Mouse (Mus musculus) MEL (cell line): Measurements from ENCODE around the gene Palm3. TPM values are rescaled to one million over a fixed set of nuclear protein-coding genes. Genes with fewer than 3 reads are reported as not detected.

Source experiments
- DNase-seq: peaks from one replicate; pipeline ENCODE4 v3.0.0; 2011; ENCODE audit warnings: low read depth, low spot score
- H3K27ac ChIP-seq: 2 replicates; pipeline ENCODE4 v1.5.1; 2012; ENCODE audit warnings: low read depth, mild to moderate bottlenecking, control low read depth, low read length, moderate library complexity; ENCODE audit not compliant: control insufficient read depth
- H3K27me3 ChIP-seq, 2 experiments: fragments of 150-350 bp in 1 of 2; sonication (generic) in 1 of 2; 2 replicates each; pipeline ENCODE4 v1.6.1; 2012; ENCODE audit warnings: low read length in 2 of 2, mild to moderate bottlenecking in 2 of 2, improper control_type of control experiment in 1 of 2, moderate library complexity in 1 of 2; ENCODE audit not compliant: insufficient read depth in 2 of 2, control insufficient read depth in 1 of 2
- H3K36me3 ChIP-seq, 2 experiments: 2 replicates each; pipeline ENCODE4 v1.6.1; 2012 to 2014; ENCODE audit warnings: low read length in 2 of 2, improper control_type of control experiment in 1 of 2, inconsistent platforms in 1 of 2, mild to moderate bottlenecking in 1 of 2; ENCODE audit not compliant: insufficient read depth in 2 of 2, control insufficient read depth in 1 of 2
- H3K4me1 ChIP-seq, 2 experiments: fragments of 150-350 bp in 1 of 2; sonication (generic) in 1 of 2; 2 replicates each; pipeline ENCODE4 v1.6.1; 2012; ENCODE audit warnings: low read length in 2 of 2, improper control_type of control experiment in 1 of 2, mild to moderate bottlenecking in 1 of 2; ENCODE audit not compliant: insufficient read depth in 2 of 2, control insufficient read depth in 1 of 2
- H3K4me3 ChIP-seq, 2 experiments: fragments of 150-350 bp in 1 of 2; sonication (generic) in 1 of 2; 2 replicates each; pipeline ENCODE4 v1.5.1; 2012; ENCODE audit warnings: low read depth in 2 of 2, low read length in 2 of 2, mild to moderate bottlenecking in 2 of 2, moderate library complexity in 2 of 2, control low read depth in 1 of 2, improper control_type of control experiment in 1 of 2; ENCODE audit not compliant: control insufficient read depth in 1 of 2, insufficient read depth in 1 of 2
- H3K79me2 ChIP-seq: 2 replicates; pipeline ENCODE4 v1.6.1; 2012; ENCODE audit warnings: mild to moderate bottlenecking, low read length, moderate library complexity; ENCODE audit not compliant: control insufficient read depth, poor library complexity, insufficient read depth
- H3K9ac ChIP-seq: 2 replicates; pipeline ENCODE4 v1.6.1; 2012; ENCODE audit warnings: low read depth, mild to moderate bottlenecking, control low read depth, low read length, moderate library complexity; ENCODE audit not compliant: control insufficient read depth, poor library complexity, severe bottlenecking
- H3K9me3 ChIP-seq: fragments of 150-350 bp; sonication (generic); replicated peaks from 2 replicates; pipeline ENCODE4 v1.6.1; 2012; ENCODE audit warnings: mild to moderate bottlenecking, low read length, improper control_type of control experiment, moderate library complexity; ENCODE audit not compliant: insufficient read depth
- CTCF ChIP-seq, 3 experiments: IDR thresholded peaks in 2 of 3; conservative IDR thresholded peaks in 1 of 3; 2 replicates each; pipeline ENCODE4 v1.5.1; 2011 to 2012; ENCODE audit warnings: low read length in 3 of 3, low read depth in 2 of 3, mild to moderate bottlenecking in 2 of 3, improper control_type of control experiment in 1 of 3, inconsistent platforms in 1 of 3, mixed read lengths in 1 of 3, moderate library complexity in 1 of 3; ENCODE audit not compliant: control insufficient read depth in 1 of 3, insufficient read depth in 1 of 3, poor library complexity in 1 of 3, severe bottlenecking in 1 of 3
- E2F4 ChIP-seq: IDR thresholded peaks from 2 replicates; pipeline ENCODE4 v1.6.1; 2011; ENCODE audit warnings: low read depth, low read length, improper control_type of control experiment, borderline replicate concordance
- ELF1 ChIP-seq: IDR thresholded peaks from 2 replicates; pipeline ENCODE4 v1.6.1; 2014; ENCODE audit warnings: low read depth, mild to moderate bottlenecking, inconsistent platforms, low read length, improper control_type of control experiment, moderate library complexity
- EP300 ChIP-seq, 2 experiments: IDR thresholded peaks; 2 replicates each; pipeline ENCODE4 v1.6.1; 2011; ENCODE audit warnings: improper control_type of control experiment in 2 of 2, low read length in 2 of 2, low read depth in 1 of 2, mild to moderate bottlenecking in 1 of 2
- ETS1 ChIP-seq: IDR thresholded peaks from 2 replicates; pipeline ENCODE4 v1.6.1; 2012; ENCODE audit warnings: low read depth, mild to moderate bottlenecking, inconsistent platforms, low read length, improper control_type of control experiment, moderate library complexity
- GABPA ChIP-seq: IDR thresholded peaks from 2 replicates; pipeline ENCODE4 v1.6.1; 2012; ENCODE audit warnings: low read depth, mild to moderate bottlenecking, inconsistent platforms, low read length, improper control_type of control experiment, moderate library complexity
- GATA1 ChIP-seq: IDR thresholded peaks from 2 replicates; pipeline ENCODE4 v1.6.1; 2011; ENCODE audit warnings: low read depth, low read length, improper control_type of control experiment
- HCFC1 ChIP-seq: IDR thresholded peaks from 2 replicates; pipeline ENCODE4 v1.6.1; 2012; ENCODE audit warnings: low read depth, mild to moderate bottlenecking, inconsistent platforms, low read length, improper control_type of control experiment, moderate library complexity
- JUND ChIP-seq: IDR thresholded peaks from 2 replicates; pipeline ENCODE4 v1.6.1; 2011; ENCODE audit warnings: low read depth, mild to moderate bottlenecking, improper control_type of control experiment, low read length
- KAT2A ChIP-seq: conservative IDR thresholded peaks from 2 replicates; pipeline ENCODE4 v1.6.1; 2012; ENCODE audit warnings: low read depth, low read length, improper control_type of control experiment, inconsistent platforms
- MAFK ChIP-seq: IDR thresholded peaks from 2 replicates; pipeline ENCODE4 v1.6.1; 2011; ENCODE audit warnings: low read depth, mild to moderate bottlenecking, low read length, improper control_type of control experiment, borderline replicate concordance
- MAZ ChIP-seq: IDR thresholded peaks from 2 replicates; pipeline ENCODE4 v1.6.1; 2012; ENCODE audit warnings: low read depth, mild to moderate bottlenecking, inconsistent platforms, low read length, improper control_type of control experiment
- MEF2A ChIP-seq: IDR thresholded peaks from 2 replicates; pipeline ENCODE4 v1.6.1; 2014; ENCODE audit warnings: low read depth, mild to moderate bottlenecking, inconsistent platforms, low read length, improper control_type of control experiment; ENCODE audit not compliant: poor library complexity, insufficient replicate concordance, severe bottlenecking; ENCODE audit errors: extremely low read depth
- NELFE ChIP-seq: IDR thresholded peaks from 2 replicates; pipeline ENCODE4 v1.6.1; 2011; ENCODE audit warnings: low read depth, low read length, improper control_type of control experiment
- NRF1 ChIP-seq: IDR thresholded peaks from 2 replicates; pipeline ENCODE4 v1.6.1; 2014; ENCODE audit warnings: low read depth, mild to moderate bottlenecking, inconsistent platforms, low read length, improper control_type of control experiment, moderate library complexity; ENCODE audit not compliant: poor library complexity, insufficient read depth, severe bottlenecking
- POLR2A ChIP-seq, 2 experiments: IDR thresholded peaks; 2 replicates each; pipeline ENCODE4 v1.6.1; 2011 to 2012; ENCODE audit warnings: low read length in 2 of 2, mild to moderate bottlenecking in 2 of 2, control low read depth in 1 of 2, improper control_type of control experiment in 1 of 2, low read depth in 1 of 2, moderate library complexity in 1 of 2; ENCODE audit not compliant: control insufficient read depth in 1 of 2, insufficient read depth in 1 of 2, poor library complexity in 1 of 2
- POLR2AphosphoS2 ChIP-seq: IDR thresholded peaks from 2 replicates; pipeline ENCODE4 v1.6.1; 2011; ENCODE audit warnings: low read length, improper control_type of control experiment
- POLR2AphosphoS5 ChIP-seq: IDR thresholded peaks from 2 replicates; pipeline ENCODE4 v1.6.1; 2012; ENCODE audit warnings: low read depth, borderline replicate concordance, mild to moderate bottlenecking, inconsistent platforms, low read length, moderate library complexity, mixed read lengths
- RAD21 ChIP-seq: IDR thresholded peaks from 2 replicates; pipeline ENCODE4 v1.6.1; 2011; ENCODE audit warnings: mild to moderate bottlenecking, low read depth, low read length, improper control_type of control experiment
- TCF12 ChIP-seq: IDR thresholded peaks from 2 replicates; pipeline ENCODE4 v1.6.1; 2014; ENCODE audit warnings: low read depth, mild to moderate bottlenecking, inconsistent platforms, low read length, improper control_type of control experiment, moderate library complexity
- USF2 ChIP-seq, 2 experiments: IDR thresholded peaks; 2 replicates each; pipeline ENCODE4 v1.6.1; 2011 to 2012; ENCODE audit warnings: improper control_type of control experiment in 2 of 2, low read length in 2 of 2, borderline replicate concordance in 1 of 2, inconsistent platforms in 1 of 2, low read depth in 1 of 2, mild to moderate bottlenecking in 1 of 2; ENCODE audit not compliant: insufficient read depth in 1 of 2
- ZC3H11A ChIP-seq: IDR thresholded peaks from 2 replicates; pipeline ENCODE4 v1.6.1; 2012; ENCODE audit warnings: low read depth, mild to moderate bottlenecking, inconsistent platforms, low read length, improper control_type of control experiment
- ZKSCAN1 ChIP-seq: IDR thresholded peaks from 2 replicates; pipeline ENCODE4 v1.6.1; 2012; ENCODE audit warnings: low read depth, mild to moderate bottlenecking, inconsistent platforms, low read length, improper control_type of control experiment, moderate library complexity
- ZMIZ1 ChIP-seq: IDR thresholded peaks from 2 replicates; pipeline ENCODE4 v1.6.1; 2012; ENCODE audit warnings: low read depth, mild to moderate bottlenecking, inconsistent platforms, low read length, improper control_type of control experiment, moderate library complexity
- polyA plus RNA-seq, 2 experiments: library from polyadenylated mRNA; stranded (reverse) in 1 of 2; unstranded in 1 of 2; fragments of >175 nt in 1 of 2; fragments of >200 nt in 1 of 2; gene quantifications; 2 replicates each; pipeline versions ENCODE4 v1.2.1 to v1.2.4; 2012; ENCODE audit warnings: low replicate concordance in 2 of 2, low read depth in 1 of 2; ENCODE audit not compliant: insufficient read length in 2 of 2, insufficient read depth in 1 of 2, missing spikeins in 1 of 2
- total RNA-seq: library from RNA; depleted of rRNA; stranded (reverse); fragments of 300-350 nt; gene quantifications from 2 replicates; pipeline ENCODE4 v1.2.3, GENCODE M21; 2012

Gene Palm3
- total and polyA plus RNA-seq, 3 experiments: 0.65 to 3.6 TPM; not detected in 1

DNA sequence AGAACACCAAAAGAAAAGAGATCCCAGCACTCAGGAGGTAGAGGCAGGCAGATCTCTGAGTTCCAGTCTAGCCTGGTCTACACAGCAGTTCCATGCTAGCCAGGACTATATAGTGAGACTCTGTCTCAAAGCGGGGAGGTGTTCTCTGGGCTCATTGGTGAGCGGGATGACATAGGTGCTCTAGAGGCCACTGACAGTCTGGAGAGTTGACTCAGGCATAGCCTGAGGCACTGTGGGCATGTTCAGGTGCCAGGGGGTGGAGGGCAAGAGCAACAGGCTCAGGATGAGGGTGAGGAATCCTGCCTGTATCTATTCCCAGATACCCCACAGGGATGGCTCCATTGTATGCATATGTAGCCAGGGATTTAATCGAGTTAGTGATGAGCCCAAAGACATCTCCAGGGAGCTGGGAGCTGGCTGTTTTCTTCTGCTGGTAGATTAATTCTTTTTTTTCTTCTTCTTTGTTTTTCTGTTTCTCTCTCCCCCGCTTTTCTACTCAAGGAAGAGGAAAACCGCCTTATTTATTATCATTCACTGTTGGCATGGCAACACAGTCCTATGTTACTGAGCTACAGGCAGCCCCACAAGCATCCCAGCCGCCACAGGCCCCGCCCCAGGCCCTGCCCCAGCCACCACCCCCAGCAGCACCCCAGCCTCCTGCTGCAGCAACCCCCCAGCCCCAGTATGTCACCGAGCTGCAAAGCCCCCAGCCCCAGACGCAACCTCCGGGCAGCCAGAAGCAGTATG, 52.1 kb downstream of the Palm3 start:
- Histone ChIP-seq H3K79me2 (peaks cover 6% of the 10 kb centered on the region), H3K4me1 (no peaks in the 10 kb centered on the region; a peak in 2 of 4 replicates), H3K27ac (no peak overlapping the region), H3K9ac (no peak overlapping the region), H3K36me3 (0 out of 4 replicates have a peak, but pooled peaks cover 0 to under 1% of the 10 kb centered on the region in 2 experiments), H3K9me3 (no peaks in the 10 kb centered on the region), H3K27me3 (no peaks in the 10 kb centered on the region), H3K4me3 (no peak overlapping the region)
- no peak for DNase-seq
- no peak for TF ChIP-seq ZKSCAN1
- no peak for TF ChIP-seq JUND
- no peak for TF ChIP-seq TCF12
- no peak for TF ChIP-seq NELFE
- no peak for TF ChIP-seq NRF1
- no peak for TF ChIP-seq POLR2AphosphoS2
- no peak for TF ChIP-seq MAFK
- no peak for TF ChIP-seq RAD21
- no peak for TF ChIP-seq E2F4
- no peak for TF ChIP-seq GABPA
- no peak for TF ChIP-seq ZMIZ1
- TF ChIP-seq GATA1: no peak
- no peak for TF ChIP-seq MAZ
- TF ChIP-seq CTCF (IDR thresholded peaks at IDR 0.05 in 2 of 3, conservative IDR thresholded peaks at IDR 0.05 in 1 of 3; ENCODE audit: control insufficient read depth in 1 of 3, insufficient read depth in 1 of 3, low read depth in 2 of 3, low read length in 3 of 3, poor library complexity in 1 of 3, severe bottlenecking in 1 of 3): no peak
- TF ChIP-seq POLR2AphosphoS5: no peak
- TF ChIP-seq ZC3H11A: no peak
- no peak for TF ChIP-seq KAT2A
- TF ChIP-seq ELF1: no peak
- no peak for TF ChIP-seq POLR2A (IDR thresholded peaks at IDR 0.05; ENCODE audit: control insufficient read depth in 1 of 2, insufficient read depth in 1 of 2, low read depth in 1 of 2, low read length in 2 of 2, poor library complexity in 1 of 2)

DNA sequence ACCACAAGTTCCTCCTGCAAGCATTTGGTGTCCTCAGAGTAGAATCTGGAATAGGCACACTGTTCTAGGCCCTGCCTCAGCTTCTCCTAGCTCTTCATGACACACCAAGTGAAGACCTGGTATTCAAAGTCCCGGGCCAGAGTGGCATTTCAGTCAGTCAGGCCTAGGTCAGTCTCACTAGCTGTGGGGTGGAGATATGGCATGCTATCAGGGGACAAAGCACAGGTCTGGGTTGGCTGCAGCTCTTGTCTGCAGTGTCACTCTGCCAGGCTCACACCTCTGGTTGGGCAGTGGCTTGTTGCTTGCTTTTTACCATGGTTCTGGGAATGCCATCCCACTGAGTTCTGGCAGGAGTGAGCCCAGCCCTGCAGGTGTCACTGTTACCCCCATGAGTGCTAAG, 55.1 kb downstream of the Palm3 start:
- no peak overlapping the region for H3K27ac ChIP-seq
- no peak for TF ChIP-seq USF2 (IDR thresholded peaks at IDR 0.05; ENCODE audit: borderline replicate concordance in 1 of 2, insufficient read depth in 1 of 2, low read depth in 1 of 2, low read length in 2 of 2)
- TF ChIP-seq ETS1: no peak
- TF ChIP-seq GATA1: no peak
- TF ChIP-seq HCFC1: no peak
- TF ChIP-seq NRF1: no peak
- TF ChIP-seq ZMIZ1: no peak
- no peak for TF ChIP-seq EP300 (IDR thresholded peaks at IDR 0.05; ENCODE audit: low read depth in 1 of 2, low read length in 2 of 2)
- TF ChIP-seq TCF12: no peak
- TF ChIP-seq MEF2A: no peak
- H3K79me2 ChIP-seq: no peaks in the 10 kb centered on the region; the same call in 1 of the 2 replicates
- H3K9ac ChIP-seq: no peak overlapping the region
- H3K27me3 ChIP-seq: no peaks in the 10 kb centered on the region
- H3K4me1 ChIP-seq: no peaks in the 10 kb centered on the region; a peak in 2 of 4 replicates
- H3K4me3 ChIP-seq: no peak overlapping the region
- H3K36me3 ChIP-seq: no peaks in the 10 kb centered on the region
- H3K9me3 ChIP-seq: no peaks in the 10 kb centered on the region
- no peak for DNase-seq
